Comparison of ENCODE assay signal across 18 mouse cellular contexts in genomic region chr1:14566386-14566785, GRCm38 (mm10).
"Had no signal": no experiment of that assay in that cellular context is flagged by ENCODE, and none has a peak within 500 bp of the region (broad histone marks: within the 10 kb centered on the region; RNA-seq: fewer than 3 reads in every experiment).

No protein-coding gene starts in this region.

- H3K4me2 ChIP-seq: lung, embryonic 15.5 days; midbrain, embryonic 12.5 days; neural tube, embryonic 12.5 days; stomach, embryonic 15.5 days had no signal

- H3K9me3 ChIP-seq: lung, embryonic 15.5 days; midbrain, embryonic 10.5 days; midbrain, embryonic 12.5 days; neural tube, embryonic 12.5 days; stomach, embryonic 15.5 days had no signal

- H3K27ac ChIP-seq: lung, embryonic 15.5 days; macrophage; midbrain, embryonic 10.5 days; midbrain, embryonic 12.5 days; neural tube, embryonic 12.5 days; stomach, embryonic 15.5 days; stomach, postnatal 0 days had no signal

- H3K36me3 ChIP-seq: lung, embryonic 15.5 days; midbrain, embryonic 10.5 days; midbrain, embryonic 12.5 days; neural tube, embryonic 12.5 days; stomach, embryonic 15.5 days had no signal

- H3K4me1 ChIP-seq: lung, embryonic 15.5 days; midbrain, embryonic 10.5 days; midbrain, embryonic 12.5 days; neural tube, embryonic 12.5 days; stomach, embryonic 15.5 days had no signal

- H3K4me3 ChIP-seq: lung, embryonic 15.5 days; midbrain, embryonic 10.5 days; midbrain, embryonic 12.5 days; neural tube, embryonic 12.5 days; stomach, embryonic 15.5 days had no signal

- DNase-seq: liver, postnatal 0 days; lung, adult 2 months; lung, postnatal 14 days; lung, postnatal 36 days; midbrain, embryonic 14.5 days; right cerebral cortex, postnatal 14 days; thymus, adult 2 months; thymus, postnatal 25 days; thymus, postnatal 4 days had no signal

- ATAC-seq: liver, postnatal 0 days; lung, postnatal 0 days; midbrain, embryonic 16.5 days had no signal

- H3K9ac ChIP-seq: liver, postnatal 0 days; lung, embryonic 15.5 days; midbrain, embryonic 12.5 days; neural tube, embryonic 12.5 days; stomach, embryonic 15.5 days had no signal

- H3K27me3 ChIP-seq: lung, embryonic 15.5 days; midbrain, embryonic 12.5 days; stomach, embryonic 15.5 days had no signal
